Mouse (Mus musculus): Measurements from ENCODE around the gene Gcn1l1.

Gene Gcn1l1

GRCm38 (mm10) chr5:115656677-115657076 lies 91.6 kb downstream of the Gcn1l1 start:
- DNase-seq (ENCODE audit: low spot score in 2 of 2) = no peak

GRCm38 (mm10) chr5:115657234-115657633 lies 92.2 kb downstream of the Gcn1l1 start:
- no peak for DNase-seq (ENCODE audit: low spot score in 2 of 2)

- no peak for DNase-seq (ENCODE audit: low spot score in 2 of 2)
Measured at GRCm38 (mm10) chr5:115658352-115658751, 93.3 kb downstream of the Gcn1l1 start.

- DNase-seq (ENCODE audit: low spot score in 2 of 2) = no peak
Measured at GRCm38 (mm10) chr5:115662658-115663057, 97.6 kb downstream of the Gcn1l1 start.

GRCm38 (mm10) chr5:115666366-115667065 lies 101.5 kb downstream of the Gcn1l1 start:
- DNase-seq (ENCODE audit: low spot score in 2 of 2) = no peak

GRCm38 (mm10) chr5:115667210-115667609 lies 102.2 kb downstream of the Gcn1l1 start:
- no peak for DNase-seq (ENCODE audit: low spot score in 2 of 2)

- no peak for DNase-seq (ENCODE audit: low spot score in 2 of 2)
Measured at GRCm38 (mm10) chr5:115667894-115668293, 102.8 kb downstream of the Gcn1l1 start.

- no peak for DNase-seq (ENCODE audit: low spot score in 2 of 2)
Measured at GRCm38 (mm10) chr5:115668986-115669385, 103.9 kb downstream of the Gcn1l1 start.

- no peak for DNase-seq (ENCODE audit: low spot score in 2 of 2)
Measured at GRCm38 (mm10) chr5:115669974-115670373, 104.9 kb downstream of the Gcn1l1 start.

GRCm38 (mm10) chr5:115670406-115670805 lies 105.4 kb downstream of the Gcn1l1 start:
- no peak for DNase-seq (ENCODE audit: low spot score in 2 of 2)

GRCm38 (mm10) chr5:115671846-115672245 lies 106.8 kb downstream of the Gcn1l1 start:
- DNase-seq (ENCODE audit: low spot score in 2 of 2) = no peak

Data from right cerebral cortex, adult 2 months (tissue).